Mouse (Mus musculus) E14TG2a.4 (cell line): Measurements from ENCODE around the gene Il10ra.

Source experiments
- CTCF ChIP-seq: conservative IDR thresholded peaks from 2 replicates; pipeline ENCODE4 v1.5.1; 2014; ENCODE audit warnings: low read length
- NANOG ChIP-seq: IDR thresholded peaks from 2 replicates; pipeline ENCODE4 v1.6.1; 2014; ENCODE audit warnings: borderline replicate concordance, low read length, mixed read lengths
- POU5F1 ChIP-seq: IDR thresholded peaks from 2 replicates; pipeline ENCODE4 v1.6.1; 2014; ENCODE audit warnings: low read length, borderline replicate concordance

- no peak for TF ChIP-seq CTCF
- TF ChIP-seq POU5F1, result no peak
- no peak for TF ChIP-seq NANOG
Measured at GRCm38 (mm10) chr9:45280891-45281290, 11.9 kb upstream of the Il10ra start.
